Mouse (Mus musculus): ENCODE data around the gene Phldb1. TPM values are rescaled to one million over a fixed set of nuclear protein-coding genes. Genes with fewer than 3 reads are reported as not detected.
A peak's percentile ranks its signal among the peaks of the same experiment; 100 is the strongest.

The Phldb1 gene
- polyA plus RNA-seq, 1 experiment from 2014 or later = 74.1 TPM

DNA sequence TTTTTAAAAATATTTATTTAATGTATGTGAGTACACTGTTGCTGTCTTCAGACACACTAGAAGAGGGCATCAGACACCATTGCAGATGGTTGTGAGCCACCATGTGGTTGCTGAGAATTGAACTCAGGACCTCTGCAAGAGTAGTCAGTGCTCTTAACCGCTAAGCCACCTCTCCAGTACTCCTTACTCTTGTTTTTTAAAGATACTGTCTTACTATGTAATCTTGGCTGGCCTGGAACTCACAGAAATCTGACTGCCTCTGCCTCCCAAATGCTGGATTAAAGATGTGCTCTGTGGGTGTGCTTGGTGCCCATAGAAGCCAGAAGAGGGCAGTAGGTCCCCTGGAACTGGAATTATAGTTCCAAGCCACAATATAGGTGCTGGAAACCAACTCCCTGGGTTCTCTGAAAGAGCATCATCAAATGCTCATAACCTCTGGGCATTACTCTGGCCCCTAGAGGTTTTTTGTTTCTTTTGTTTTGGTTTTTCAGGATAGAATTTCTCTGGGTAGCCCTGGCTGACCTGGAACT, 5.7 kb upstream of the Phldb1 start:
- no peak overlapping the region for H3K9ac ChIP-seq
- no peak for ATAC-seq (ENCODE audit: low FRiP score)
- peaks cover 44% of the 10 kb centered on the region for H3K36me3 ChIP-seq
- peaks cover 2% of the 10 kb centered on the region; the same call in 1 of the 2 replicates for H3K4me1 ChIP-seq
- H3K27me3 ChIP-seq = no peaks in the 10 kb centered on the region
- H3K27ac ChIP-seq = no peak overlapping the region
- H3K4me3 ChIP-seq = no peak overlapping the region
- H3K9me3 ChIP-seq (replicated peaks) = no peaks in the 10 kb centered on the region
- no peak overlapping the region for H3K4me2 ChIP-seq (replicated peaks)
- WGBS = 87% methylated on average over 1 of the region's 1 CpGs

DNA sequence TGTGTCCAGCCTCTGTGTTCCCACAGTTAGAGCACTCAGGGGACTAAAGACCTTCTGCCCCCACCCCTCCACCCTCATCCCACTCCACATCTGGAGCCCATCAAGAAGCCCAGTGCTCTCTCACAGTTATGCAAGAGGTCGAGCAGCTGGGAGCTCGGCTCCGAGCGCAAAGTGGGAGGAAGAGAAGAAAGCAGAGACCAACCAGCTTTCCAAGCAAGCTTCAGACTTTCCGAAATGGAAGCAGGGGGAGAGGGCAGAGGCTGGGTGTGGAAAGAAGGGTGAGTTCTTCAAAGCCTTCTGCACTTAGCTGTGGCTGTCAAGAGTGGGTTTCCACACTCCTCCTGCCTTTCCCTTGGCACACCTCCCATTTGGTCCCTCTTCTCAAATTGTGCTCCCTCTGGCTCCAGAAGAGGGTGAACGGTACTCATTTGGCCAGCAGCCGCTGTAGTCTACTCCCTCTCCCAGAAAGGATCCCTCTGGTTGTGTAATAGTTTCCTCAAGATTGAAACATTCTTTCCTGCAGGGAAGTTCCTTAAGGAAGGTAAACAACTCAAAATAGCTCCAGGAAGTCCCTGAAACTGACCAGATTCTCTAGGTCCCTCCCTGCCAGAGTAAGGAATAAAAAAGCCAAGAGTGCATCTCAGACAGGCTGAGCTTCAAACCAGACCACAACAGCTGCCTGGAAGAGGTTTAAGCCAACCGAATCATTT, 2.4 kb upstream of the Phldb1 start:
- H3K4me3 ChIP-seq = no peak overlapping the region
- 40% methylated on average over 8 of the region's 8 CpGs for WGBS
- no peak overlapping the region for H3K9ac ChIP-seq
- H3K27ac ChIP-seq = peak overlapping the region; percentile 55
- H3K4me1 ChIP-seq = peaks cover 32% of the 10 kb centered on the region
- H3K9me3 ChIP-seq (replicated peaks) = no peaks in the 10 kb centered on the region
- H3K36me3 ChIP-seq = peaks cover 11% of the 10 kb centered on the region
- peaks cover 20% of the 10 kb centered on the region for H3K27me3 ChIP-seq
- H3K4me2 ChIP-seq (replicated peaks) = no peak overlapping the region
- no peak for ATAC-seq (ENCODE audit: low FRiP score)

DNA sequence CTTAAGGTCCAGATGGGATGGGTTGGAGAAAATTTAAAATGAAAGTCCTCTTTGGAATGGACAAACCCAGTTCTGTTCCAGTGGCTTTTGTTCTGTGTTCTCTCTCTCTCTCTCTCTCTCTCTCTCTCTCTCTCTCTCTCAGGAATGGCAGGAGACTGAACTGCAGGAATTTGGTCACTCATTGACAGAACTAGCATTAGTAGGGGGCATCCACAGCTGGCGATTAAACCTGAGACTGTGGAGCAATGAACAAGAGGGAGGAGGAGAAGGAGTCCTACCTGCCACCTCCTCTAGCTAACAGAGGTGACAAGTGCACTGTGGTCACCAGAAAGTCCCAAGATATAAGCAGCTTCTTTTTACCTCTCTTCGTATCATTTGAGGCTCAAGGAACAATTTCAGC, 1.3 kb upstream of the Phldb1 start:
- Histone ChIP-seq H3K9ac (no peak overlapping the region), H3K9me3 (replicated peaks) (no peaks in the 10 kb centered on the region), H3K4me3 (no peak overlapping the region), H3K4me2 (replicated peaks) (no peak overlapping the region), H3K4me1 (peaks cover 32% of the 10 kb centered on the region), H3K27ac (peak overlapping the region; percentile 0; the same call in 1 of the 2 replicates), H3K27me3 (peaks cover 23% of the 10 kb centered on the region), H3K36me3 (0 out of 2 replicates have a peak, but pooled peaks cover 5% of the 10 kb centered on the region)
- ATAC-seq (ENCODE audit: low FRiP score) = no peak
- 54% methylated on average over 2 of the region's 2 CpGs for WGBS

DNA sequence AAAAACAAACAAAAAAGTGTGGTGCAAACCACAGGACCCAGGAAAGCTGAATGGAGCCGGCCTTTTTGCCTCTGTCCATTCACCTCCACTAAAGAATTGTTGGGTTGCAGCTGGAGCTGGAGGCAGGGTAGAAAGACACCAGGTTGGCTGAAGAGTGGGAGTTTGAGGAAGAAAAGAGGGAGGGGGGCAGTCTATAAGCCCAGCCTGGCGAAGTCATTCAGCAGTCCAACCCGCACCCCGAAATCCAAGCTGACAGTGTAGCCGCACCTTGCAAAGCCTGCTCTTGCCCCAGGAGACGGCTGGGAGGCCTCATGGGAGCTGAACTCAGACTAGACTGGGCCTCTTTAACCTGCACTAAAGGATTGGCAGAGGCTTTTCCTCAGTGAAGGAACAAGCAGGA, 888 bp upstream of the Phldb1 start:
- peak overlapping the region; percentile 0; the same call in 1 of the 2 replicates for H3K27ac ChIP-seq
- peaks cover 32% of the 10 kb centered on the region for H3K4me1 ChIP-seq
- H3K27me3 ChIP-seq = peaks cover 23% of the 10 kb centered on the region
- no peak overlapping the region for H3K9ac ChIP-seq
- H3K4me3 ChIP-seq = no peak overlapping the region
- H3K9me3 ChIP-seq (replicated peaks) = no peaks in the 10 kb centered on the region
- H3K36me3 ChIP-seq = 0 out of 2 replicates have a peak, but pooled peaks cover under 1% of the 10 kb centered on the region
- ATAC-seq (ENCODE audit: low FRiP score) = no peak
- no peak overlapping the region for H3K4me2 ChIP-seq (replicated peaks)
- WGBS = 66% methylated on average over 6 of the region's 6 CpGs

DNA sequence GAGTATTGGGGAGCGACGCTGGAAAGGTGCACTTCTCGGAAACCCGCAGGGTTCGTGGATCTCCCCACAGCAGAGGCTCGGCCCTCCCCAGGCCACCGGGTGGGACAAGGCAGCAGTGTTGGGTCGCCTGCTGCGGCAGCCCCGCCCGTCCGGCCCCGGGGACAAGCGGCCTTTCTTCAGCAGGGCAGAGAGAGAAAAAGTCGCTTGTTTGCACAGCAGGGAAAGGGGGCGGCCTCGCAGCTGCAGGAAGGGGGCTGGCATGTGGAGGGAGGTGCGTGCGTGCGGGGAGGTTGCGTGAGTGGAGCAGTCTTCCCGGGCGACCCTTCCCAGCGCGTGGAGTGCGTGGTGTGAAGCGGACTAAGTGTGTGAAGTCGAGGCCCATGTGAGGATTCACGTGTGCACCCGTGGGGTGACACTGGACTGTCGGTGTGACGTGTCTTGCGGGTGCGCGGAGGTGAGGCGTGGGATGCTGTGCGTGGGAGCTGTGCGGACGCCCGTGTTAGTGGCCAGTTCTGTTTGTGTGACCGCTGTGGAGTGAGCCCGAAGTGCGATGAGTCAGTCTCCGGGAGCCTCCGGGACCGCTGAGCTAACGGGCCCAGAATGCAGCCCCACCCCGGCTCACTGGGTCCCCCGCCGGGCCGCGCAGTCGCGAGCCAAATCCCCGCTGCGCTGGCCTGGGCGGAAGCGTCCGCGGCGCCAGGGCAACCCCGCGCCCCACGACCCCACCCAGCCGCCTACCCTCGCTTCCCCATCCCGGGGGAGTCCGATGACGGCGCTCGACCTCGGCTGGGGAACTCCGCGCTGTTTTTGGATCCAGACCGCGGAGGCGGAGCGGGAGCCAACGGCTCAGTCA, 1.1 kb downstream of the Phldb1 start:
- Histone ChIP-seq H3K27me3 (peaks cover 23% of the 10 kb centered on the region), H3K4me2 (replicated peaks) (peak overlapping the region; percentile 94), H3K9me3 (replicated peaks) (no peaks in the 10 kb centered on the region), H3K9ac (peak overlapping the region; percentile 67), H3K36me3 (no peaks in the 10 kb centered on the region), H3K27ac (peak overlapping the region; percentile 52; the same call in 1 of the 2 replicates), H3K4me3 (peak overlapping the region; percentile 59), H3K4me1 (peaks cover 32% of the 10 kb centered on the region)
- WGBS = under 1% methylated on average over 79 of the region's 79 CpGs
- ATAC-seq (ENCODE audit: low FRiP score) = peak; percentile 48

DNA sequence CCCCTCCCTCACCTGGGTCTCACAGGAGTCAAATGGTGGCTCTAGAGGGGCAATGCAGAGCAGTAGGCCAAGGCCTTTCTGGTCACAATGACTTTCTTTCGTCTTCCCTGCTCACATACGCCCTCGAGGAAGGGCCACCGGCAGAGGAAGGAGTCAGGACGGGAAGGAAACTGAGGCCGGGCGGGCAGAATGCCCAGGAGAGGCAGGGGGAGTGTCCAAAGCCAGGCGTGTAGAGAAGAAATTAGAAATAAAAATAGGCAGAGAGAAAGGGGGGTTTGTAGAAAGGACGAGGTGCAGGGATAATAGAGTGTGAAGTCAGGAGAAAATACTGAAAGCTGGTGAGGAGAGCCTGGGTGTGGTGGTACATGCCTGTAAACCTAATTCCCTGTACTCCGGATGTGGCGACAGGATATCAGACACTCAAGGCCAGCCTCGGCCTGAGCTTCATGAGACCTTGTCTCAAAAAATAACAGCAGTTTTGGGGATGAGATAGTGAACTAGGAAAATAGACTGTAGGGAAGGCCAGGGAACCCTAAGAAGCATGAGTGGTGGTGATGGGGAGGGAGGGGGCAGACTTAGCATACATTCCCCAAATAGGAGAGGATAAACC, 2.0 kb downstream of the Phldb1 start:
- Histone ChIP-seq H3K4me2 (replicated peaks) (peak overlapping the region; percentile 94), H3K4me1 (peaks cover 32% of the 10 kb centered on the region), H3K36me3 (no peaks in the 10 kb centered on the region), H3K9ac (peak overlapping the region; percentile 67), H3K9me3 (replicated peaks) (no peaks in the 10 kb centered on the region), H3K4me3 (peak overlapping the region; percentile 59), H3K27me3 (peaks cover 23% of the 10 kb centered on the region), H3K27ac (peak overlapping the region; percentile 48; the same call in 1 of the 2 replicates)
- no peak for ATAC-seq (ENCODE audit: low FRiP score)
- WGBS = 48% methylated on average over 12 of the region's 12 CpGs

DNA sequence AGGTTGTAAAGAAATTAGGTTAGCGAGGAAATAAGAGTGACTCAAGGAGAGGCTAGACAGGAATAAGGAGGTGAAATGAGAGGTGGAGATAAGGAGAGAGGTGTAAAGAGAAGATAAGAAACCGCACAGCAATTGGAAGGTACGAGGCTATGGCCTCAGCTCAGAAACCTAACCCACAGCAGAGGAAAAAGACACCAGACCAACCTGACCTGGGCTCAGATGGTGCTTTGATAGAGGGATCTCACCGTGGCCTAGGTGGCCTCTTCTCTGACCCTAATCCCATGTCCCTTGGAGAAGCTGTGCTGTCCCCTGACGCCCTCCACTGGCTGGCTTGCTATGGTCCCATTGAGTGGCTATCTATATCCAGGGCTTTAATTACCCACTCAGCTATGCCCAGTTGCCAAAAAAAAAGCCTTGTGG, 2.9 kb downstream of the Phldb1 start:
- Histone ChIP-seq H3K4me1 (peaks cover 35% of the 10 kb centered on the region), H3K4me3 (no peak overlapping the region), H3K27ac (no peak overlapping the region), H3K9ac (no peak overlapping the region), H3K36me3 (no peaks in the 10 kb centered on the region), H3K9me3 (replicated peaks) (no peaks in the 10 kb centered on the region), H3K4me2 (replicated peaks) (peak overlapping the region; percentile 94; the same call in 1 of the 2 replicates), H3K27me3 (peaks cover 23% of the 10 kb centered on the region)
- ATAC-seq (ENCODE audit: low FRiP score) = no peak
- 72% methylated on average over 5 of the region's 5 CpGs for WGBS

DNA sequence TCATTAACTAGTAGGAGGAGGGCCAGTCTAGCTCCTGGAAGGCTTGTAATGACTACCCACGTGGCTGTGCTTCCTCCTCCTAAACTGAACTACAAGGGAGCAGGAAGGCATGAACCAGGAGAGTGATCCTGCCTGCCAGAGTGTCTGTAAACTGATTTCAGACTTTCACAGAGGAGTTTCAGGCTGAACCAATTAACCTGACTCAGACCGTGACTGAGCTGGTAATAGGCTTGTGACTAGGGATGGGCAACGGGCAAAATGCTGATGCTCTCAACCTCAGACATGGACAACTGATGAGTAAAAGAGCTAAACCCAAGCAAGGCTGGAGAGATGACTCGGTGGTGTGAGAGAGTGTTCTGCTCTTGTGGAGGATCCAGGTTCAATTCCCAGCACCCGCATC, 7.6 kb downstream of the Phldb1 start:
- Histone ChIP-seq H3K4me1 (peaks cover 50% of the 10 kb centered on the region), H3K9ac (no peak overlapping the region), H3K9me3 (replicated peaks) (no peaks in the 10 kb centered on the region), H3K4me2 (replicated peaks) (no peak overlapping the region), H3K27ac (no peak overlapping the region), H3K27me3 (peaks cover 4% of the 10 kb centered on the region), H3K36me3 (no peaks in the 10 kb centered on the region), H3K4me3 (no peak overlapping the region)
- 68% methylated on average over 5 of the region's 5 CpGs for WGBS
- ATAC-seq (ENCODE audit: low FRiP score) = no peak

DNA sequence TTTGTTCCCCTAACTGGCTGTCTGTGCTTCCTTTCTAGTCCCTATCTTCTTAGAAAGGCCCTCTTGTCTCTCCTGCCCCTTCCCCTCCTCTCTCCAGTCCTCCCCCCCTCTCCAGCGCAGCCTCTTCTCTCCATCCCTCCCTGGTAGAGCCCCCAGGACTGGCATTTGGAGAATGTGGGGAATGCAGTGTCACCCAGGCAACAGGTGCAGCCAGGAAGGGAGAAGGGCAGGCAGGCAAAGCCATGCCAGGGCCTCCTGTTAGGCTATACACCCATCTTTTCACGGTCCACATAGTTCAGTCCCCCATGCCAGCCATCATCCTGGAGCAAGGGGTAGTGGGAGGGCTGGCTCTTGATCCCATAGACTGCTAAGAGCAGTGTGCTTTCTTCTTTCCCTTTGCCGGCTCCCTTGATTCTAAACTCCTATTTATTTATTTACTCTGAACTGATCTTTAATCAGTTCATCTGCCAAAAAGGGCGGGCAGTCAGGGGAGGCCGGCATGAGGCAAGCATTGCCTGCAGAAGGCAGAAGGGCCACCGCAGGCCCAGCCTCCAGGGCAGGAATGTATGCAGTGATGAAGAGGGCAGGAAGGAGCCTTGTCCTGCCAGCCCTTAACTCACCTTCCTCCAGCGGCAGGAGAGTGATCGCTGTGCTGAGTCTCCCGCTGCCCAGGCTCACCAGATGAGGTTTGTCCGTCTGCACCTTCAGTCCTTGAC, 8.4 kb downstream of the Phldb1 start:
- WGBS = 40% methylated on average over 10 of the region's 10 CpGs
- no peaks in the 10 kb centered on the region for H3K27me3 ChIP-seq
- ATAC-seq (ENCODE audit: low FRiP score) = peak; percentile 26; the same call in 1 of the 2 replicates
- no peak overlapping the region for H3K4me2 ChIP-seq (replicated peaks)
- H3K4me3 ChIP-seq = no peak overlapping the region
- H3K27ac ChIP-seq = peak overlapping the region; percentile 12; the same call in 1 of the 2 replicates
- no peaks in the 10 kb centered on the region for H3K9me3 ChIP-seq (replicated peaks)
- H3K36me3 ChIP-seq = no peaks in the 10 kb centered on the region
- H3K4me1 ChIP-seq = peaks cover 54% of the 10 kb centered on the region
- no peak overlapping the region for H3K9ac ChIP-seq

DNA sequence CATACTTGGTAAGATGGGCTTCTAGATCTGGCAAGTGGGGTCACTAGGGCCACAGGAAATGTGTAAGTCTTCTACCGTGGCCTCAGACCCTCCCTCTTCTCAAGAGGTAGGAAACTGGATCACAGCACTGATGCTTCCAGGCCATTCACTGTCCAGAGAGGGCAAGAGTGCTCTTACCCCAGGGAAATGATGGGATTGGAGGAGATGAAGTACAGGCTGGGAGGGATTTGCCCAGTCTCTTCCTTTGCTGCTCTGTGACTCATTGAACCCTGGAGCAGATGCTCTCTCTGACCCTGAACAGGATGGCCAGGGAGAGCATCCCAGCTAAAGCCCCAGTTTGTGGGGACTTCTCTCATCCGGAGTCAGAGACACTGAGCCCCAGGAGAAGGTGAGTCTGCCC, 10.3 kb downstream of the Phldb1 start:
- peak overlapping the region; percentile 8; the same call in 1 of the 2 replicates for H3K9ac ChIP-seq
- peak overlapping the region; percentile 86 for H3K27ac ChIP-seq
- no peaks in the 10 kb centered on the region for H3K9me3 ChIP-seq (replicated peaks)
- no peaks in the 10 kb centered on the region for H3K27me3 ChIP-seq
- ATAC-seq (ENCODE audit: low FRiP score) = no peak
- peaks cover 67% of the 10 kb centered on the region for H3K4me1 ChIP-seq
- no peak overlapping the region; the same call in 1 of the 2 replicates for H3K4me2 ChIP-seq (replicated peaks)
- H3K4me3 ChIP-seq = no peak overlapping the region
- H3K36me3 ChIP-seq = no peaks in the 10 kb centered on the region
- WGBS = 47% methylated on average over 2 of the region's 2 CpGs

DNA sequence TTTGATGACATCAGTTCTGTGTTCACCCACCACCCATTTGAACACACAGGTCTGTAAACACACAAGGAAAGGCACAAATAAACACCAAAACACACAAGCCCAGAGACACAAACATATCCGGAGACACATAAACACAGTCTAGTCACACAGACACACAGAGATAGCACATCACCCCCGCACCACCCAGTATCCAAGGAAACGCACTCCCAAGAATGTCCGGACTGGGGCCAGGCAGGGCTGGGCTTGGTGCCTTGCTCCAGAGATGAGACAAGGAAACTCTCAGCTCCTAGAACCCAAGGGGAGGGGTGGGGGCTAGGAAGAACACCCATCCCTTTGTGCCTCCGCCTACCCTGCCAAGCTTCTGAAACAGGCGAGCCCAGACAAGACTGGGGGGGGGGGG, 10.8 kb downstream of the Phldb1 start:
- WGBS = 46% methylated on average over 6 of the region's 6 CpGs
- H3K27ac ChIP-seq = peak overlapping the region; percentile 86
- peak; percentile 6; the same call in 1 of the 2 replicates for ATAC-seq (ENCODE audit: low FRiP score)
- H3K4me2 ChIP-seq (replicated peaks) = no peak overlapping the region; the same call in 1 of the 2 replicates
- no peaks in the 10 kb centered on the region for H3K9me3 ChIP-seq (replicated peaks)
- no peak overlapping the region for H3K4me3 ChIP-seq
- no peaks in the 10 kb centered on the region for H3K27me3 ChIP-seq
- no peaks in the 10 kb centered on the region for H3K36me3 ChIP-seq
- H3K9ac ChIP-seq = no peak overlapping the region
- peaks cover 72% of the 10 kb centered on the region for H3K4me1 ChIP-seq

All from hindbrain, embryonic 12.5 days (tissue).